Mouse (Mus musculus): ENCODE measurements around the gene 1810046K07Rik. TPM values are rescaled to one million over a fixed set of nuclear protein-coding genes. Genes with fewer than 3 reads are reported as not detected.

1810046K07Rik gene
- not detected in 2 replicates for polyA plus RNA-seq (2015; fragmentation: Nextera tagmentation; extraction: Ambion mirVana)

GRCm38 (mm10) chr9:51328731-51329130 lies at the start of gene 1810046K07Rik:
Gene 1810046K07Rik, minus strand, starts transcription at chr9:51328917.

GRCm38 (mm10) chr9:51278500-51279381 lies 50.0 kb downstream of the 1810046K07Rik start, which contains the start of gene Colca2:
Gene Colca2, minus strand, starts transcription at chr9:51278569.

Other genes with a start within 250 kb of the 1810046K07Rik start
- gene 4833427G06Rik, start 226.8 kb downstream of the 1810046K07Rik start, polyA plus RNA-seq (2015; fragmentation: Nextera tagmentation; extraction: Ambion mirVana), result not detected in 2 replicates
- gene Gm32742, start 163.4 kb downstream of the 1810046K07Rik start, polyA plus RNA-seq (2015; fragmentation: Nextera tagmentation; extraction: Ambion mirVana), result not detected in 2 replicates
- 0.10 TPM in 1 of 2 replicates, not detected in the other for gene Pou2af1, start 115.2 kb downstream of the 1810046K07Rik start, polyA plus RNA-seq (2015; fragmentation: Nextera tagmentation; extraction: Ambion mirVana)
- gene Colca2, start 50.3 kb downstream of the 1810046K07Rik start, polyA plus RNA-seq (2015; fragmentation: Nextera tagmentation; extraction: Ambion mirVana), result 2.6 and 3.0 TPM in 2 replicates